Mouse (Mus musculus): ENCODE data around the gene Tpsb2. TPM values are rescaled to one million over a fixed set of nuclear protein-coding genes. Genes with fewer than 3 reads are reported as not detected.

Tpsb2 gene
- total RNA-seq, 1 experiment from 2014 or later = not detected

- ATAC-seq (replicated peaks; ENCODE audit: insufficient number of reproducible peaks, low FRiP score, low TSS enrichment, poor library complexity, severe bottlenecking) = no peak
These were observed 38.1 kb downstream of the Tpsb2 start for GRCm38 (mm10) chr17:25404190-25404589.

GRCm38 (mm10) chr17:25405224-25405895 lies 39.3 kb downstream of the Tpsb2 start:
- no peak for ATAC-seq (replicated peaks; ENCODE audit: insufficient number of reproducible peaks, low FRiP score, low TSS enrichment, poor library complexity, severe bottlenecking)

- no peak for ATAC-seq (replicated peaks; ENCODE audit: insufficient number of reproducible peaks, low FRiP score, low TSS enrichment, poor library complexity, severe bottlenecking)
These were observed 39.9 kb downstream of the Tpsb2 start for GRCm38 (mm10) chr17:25406011-25406441.

GRCm38 (mm10) chr17:25407352-25407751 lies 41.2 kb downstream of the Tpsb2 start:
- no peak for ATAC-seq (replicated peaks; ENCODE audit: insufficient number of reproducible peaks, low FRiP score, low TSS enrichment, poor library complexity, severe bottlenecking)

GRCm38 (mm10) chr17:25408302-25408999 lies 42.3 kb downstream of the Tpsb2 start:
- ATAC-seq (replicated peaks; ENCODE audit: insufficient number of reproducible peaks, low FRiP score, low TSS enrichment, poor library complexity, severe bottlenecking) = no peak

GRCm38 (mm10) chr17:25409621-25410020 lies 43.5 kb downstream of the Tpsb2 start:
- ATAC-seq (replicated peaks; ENCODE audit: insufficient number of reproducible peaks, low FRiP score, low TSS enrichment, poor library complexity, severe bottlenecking) = no peak

- no peak for ATAC-seq (replicated peaks; ENCODE audit: insufficient number of reproducible peaks, low FRiP score, low TSS enrichment, poor library complexity, severe bottlenecking)
These were observed 44.1 kb downstream of the Tpsb2 start for GRCm38 (mm10) chr17:25410180-25410579.

GRCm38 (mm10) chr17:25410786-25411185 lies 44.7 kb downstream of the Tpsb2 start:
- ATAC-seq (replicated peaks; ENCODE audit: insufficient number of reproducible peaks, low FRiP score, low TSS enrichment, poor library complexity, severe bottlenecking) = no peak

- ATAC-seq (replicated peaks; ENCODE audit: insufficient number of reproducible peaks, low FRiP score, low TSS enrichment, poor library complexity, severe bottlenecking) = no peak
These were observed 45.1 kb downstream of the Tpsb2 start for GRCm38 (mm10) chr17:25411251-25411650.

GRCm38 (mm10) chr17:25414209-25414608 lies 48.1 kb downstream of the Tpsb2 start:
- no peak for ATAC-seq (replicated peaks; ENCODE audit: insufficient number of reproducible peaks, low FRiP score, low TSS enrichment, poor library complexity, severe bottlenecking)

- no peak for ATAC-seq (replicated peaks; ENCODE audit: insufficient number of reproducible peaks, low FRiP score, low TSS enrichment, poor library complexity, severe bottlenecking)
These were observed 48.8 kb downstream of the Tpsb2 start for GRCm38 (mm10) chr17:25414917-25415316.

GRCm38 (mm10) chr17:25415421-25415913 lies 49.4 kb downstream of the Tpsb2 start:
- ATAC-seq (replicated peaks; ENCODE audit: insufficient number of reproducible peaks, low FRiP score, low TSS enrichment, poor library complexity, severe bottlenecking) = no peak

- no peak for ATAC-seq (replicated peaks; ENCODE audit: insufficient number of reproducible peaks, low FRiP score, low TSS enrichment, poor library complexity, severe bottlenecking)
These were observed 50.1 kb downstream of the Tpsb2 start for GRCm38 (mm10) chr17:25416219-25416618.

- ATAC-seq (replicated peaks; ENCODE audit: insufficient number of reproducible peaks, low FRiP score, low TSS enrichment, poor library complexity, severe bottlenecking) = no peak
These were observed 51.9 kb downstream of the Tpsb2 start for GRCm38 (mm10) chr17:25417990-25418389.

Other genes starting within 250 kb of the Tpsb2 start
- not detected in 3 replicates for gene Ptx4, start 245.5 kb upstream of the Tpsb2 start, total RNA-seq (2017)
- 16.3 to 21.8 TPM (median 20.8 TPM) in 3 replicates for gene Clcn7, start 232.9 kb upstream of the Tpsb2 start, total RNA-seq (2017)
- gene Ccdc154, start 203.8 kb upstream of the Tpsb2 start, total RNA-seq (2017) = not detected in 3 replicates
- not detected in 3 replicates for gene Gm38655, start 190.8 kb upstream of the Tpsb2 start, total RNA-seq (2017)
- 7.0 to 11.0 TPM (median 9.3 TPM) in 3 replicates for gene BC003965, start 181.8 kb upstream of the Tpsb2 start, total RNA-seq (2017)
- 14.3 to 29.9 TPM (median 22.5 TPM) in 3 replicates for gene Unkl, start 177.9 kb upstream of the Tpsb2 start, total RNA-seq (2017)
- 27.2 to 58.6 TPM (median 49.2 TPM) in 3 replicates for gene Gnptg, start 126.2 kb upstream of the Tpsb2 start, total RNA-seq (2017)
- gene Tsr3, start 126.1 kb upstream of the Tpsb2 start, total RNA-seq (2017) = 24.6 to 33.5 TPM (median 27.9 TPM) in 3 replicates
- gene Baiap3, start 109.9 kb upstream of the Tpsb2 start, total RNA-seq (2017) = 31.6 to 146 TPM (median 34.3 TPM) in 3 replicates
- 278 to 334 TPM (median 296 TPM) in 3 replicates for gene Ube2i, start 91.7 kb upstream of the Tpsb2 start, total RNA-seq (2017)
- 2.8 TPM in 1 of 3 replicates, not detected in the others for gene Prss34, start 67.9 kb upstream of the Tpsb2 start, total RNA-seq (2017)
- not detected in 3 replicates for gene Prss28, start 57.7 kb upstream of the Tpsb2 start, total RNA-seq (2017)
- not detected in 3 replicates for gene Prss29, start 47.7 kb upstream of the Tpsb2 start, total RNA-seq (2017)
- gene Tpsab1, start 20.7 kb upstream of the Tpsb2 start, total RNA-seq (2017) = not detected in 3 replicates
- not detected in 3 replicates for gene Tpsg1, start 3.0 kb downstream of the Tpsb2 start, total RNA-seq (2017)
- gene Cacna1h, start 67.5 kb downstream of the Tpsb2 start, total RNA-seq (2017) = 0.48 to 0.97 TPM in 2 of 3 replicates, not detected in the other
- gene Tekt4, start 88.3 kb downstream of the Tpsb2 start, total RNA-seq (2017) = not detected in 3 replicates
- not detected in 3 replicates for gene Sstr5, start 131.0 kb downstream of the Tpsb2 start, total RNA-seq (2017)
- 1.2 TPM in 1 of 3 replicates, not detected in the others for gene Sox8, start 204.4 kb downstream of the Tpsb2 start, total RNA-seq (2017)
- gene Lmf1, start 212.8 kb downstream of the Tpsb2 start, total RNA-seq (2017) = 10.4 to 17.8 TPM (median 11.8 TPM) in 3 replicates

Measured in monocyte, adult 5-6 weeks (primary cell).